Mouse (Mus musculus): ENCODE measurements at regions not wholly inside any gene's neighbourhood (a gene's known extent, or its start where the extent isn't known, plus 50 kb on each side); places are given as distances from the start of the nearest gene placed in this dataset.

DNA sequence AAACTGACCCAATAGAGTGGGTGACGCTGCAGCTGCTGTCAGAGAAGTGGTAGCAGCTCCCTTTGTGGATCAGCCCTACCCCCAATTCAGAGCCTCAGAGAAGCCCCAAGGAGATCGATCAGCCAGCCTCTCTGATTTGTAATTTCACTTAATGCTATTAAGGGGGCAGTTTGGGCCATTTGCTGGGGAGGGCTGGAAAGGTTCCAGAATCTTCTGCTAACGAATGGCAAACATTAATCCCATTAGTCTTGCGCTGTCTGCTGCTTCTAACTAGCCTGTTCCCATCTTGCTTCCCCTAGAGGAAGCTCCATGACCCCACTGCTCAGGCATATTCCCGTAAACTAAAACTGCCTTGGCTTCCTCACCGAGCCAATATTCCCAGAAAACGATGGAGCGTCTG is 59.9 kb upstream of the Lrrn2 start:
- in situ Hi-C loops (cut with MboI, MseI): no loop called here

- in situ Hi-C loops (cut with MboI, MseI): no loop called here
Measured at GRCm38 (mm10) chr1:132818296-132818695, 61.8 kb upstream of the Lrrn2 start.

DNA sequence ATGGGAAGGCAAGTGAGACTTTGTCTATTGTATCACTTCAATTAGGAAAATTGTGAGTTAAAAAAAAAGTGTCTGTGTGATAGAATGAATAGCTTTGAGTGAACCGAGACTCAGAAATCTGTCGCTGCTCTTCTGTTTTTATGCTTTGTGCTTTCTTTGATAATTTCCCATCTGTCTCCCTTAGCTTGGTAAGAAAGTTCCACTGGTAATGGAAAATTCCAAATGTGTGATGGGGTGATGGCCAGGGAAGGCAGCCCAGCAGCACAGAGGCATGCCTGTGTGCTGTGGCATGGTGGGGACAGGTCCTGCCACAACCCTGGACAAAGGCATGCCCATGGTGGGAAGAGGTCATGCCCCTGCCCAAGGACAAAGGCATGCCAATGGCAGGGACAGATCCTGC is 62.7 kb upstream of the Lrrn2 start:
- in situ Hi-C loops (cut with MboI, MseI): no loop called here

- in situ Hi-C loops (cut with MboI, MseI): loop anchor here (10.0 kb wide), 1 partner anchor 929 kb away; no protein-coding TSS in a partner anchor
Measured at GRCm38 (mm10) chr1:132805543-132805942, 63.9 kb upstream of the Nfasc start.

DNA sequence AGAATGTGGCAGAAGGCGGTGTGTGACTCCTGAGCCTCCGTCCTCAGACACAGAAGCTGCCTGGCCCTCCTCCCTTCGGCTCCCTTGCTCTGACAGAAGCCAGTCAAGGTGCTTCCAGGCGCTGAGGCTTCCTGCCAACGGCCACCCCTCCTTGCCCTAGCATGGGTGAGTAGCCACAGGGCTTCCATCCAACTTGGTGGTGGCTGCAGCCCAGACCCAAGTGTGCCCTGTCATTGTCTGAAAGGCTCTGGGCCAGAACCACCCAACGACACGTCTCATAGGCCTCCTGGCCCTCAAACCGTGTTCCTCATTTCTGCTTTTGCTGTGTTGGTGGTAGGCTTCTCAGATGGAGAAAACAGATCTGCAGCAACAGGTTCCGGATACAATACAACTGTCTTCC is 62.2 kb upstream of the Nfasc start:
- in situ Hi-C loops (cut with MboI, MseI): loop anchor here (10.0 kb wide), 1 partner anchor 931 kb away; no protein-coding TSS in a partner anchor

DNA sequence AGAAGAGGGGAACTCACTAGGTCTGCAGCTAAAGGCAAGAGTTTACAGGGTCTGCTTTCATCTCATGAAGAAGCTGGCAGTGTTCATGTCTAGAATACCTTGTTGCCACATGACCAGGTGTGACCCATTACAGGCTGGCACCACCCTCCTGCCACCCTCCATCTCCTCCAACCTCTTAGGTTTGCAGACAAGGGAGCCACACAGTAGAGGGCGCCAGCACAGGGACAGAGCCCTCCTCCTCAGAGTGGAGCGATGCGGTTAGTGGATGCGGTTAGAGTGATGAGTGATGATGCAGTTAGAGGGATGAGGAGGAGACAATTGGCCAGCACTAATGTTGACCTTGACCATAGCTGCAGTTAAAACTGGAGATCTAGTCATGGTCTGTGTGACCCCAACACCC is 60.8 kb upstream of the Nfasc start:
- in situ Hi-C loops (cut with MboI, MseI): loop anchor here (10.0 kb wide), 1 partner anchor 932 kb away; no protein-coding TSS in a partner anchor

DNA sequence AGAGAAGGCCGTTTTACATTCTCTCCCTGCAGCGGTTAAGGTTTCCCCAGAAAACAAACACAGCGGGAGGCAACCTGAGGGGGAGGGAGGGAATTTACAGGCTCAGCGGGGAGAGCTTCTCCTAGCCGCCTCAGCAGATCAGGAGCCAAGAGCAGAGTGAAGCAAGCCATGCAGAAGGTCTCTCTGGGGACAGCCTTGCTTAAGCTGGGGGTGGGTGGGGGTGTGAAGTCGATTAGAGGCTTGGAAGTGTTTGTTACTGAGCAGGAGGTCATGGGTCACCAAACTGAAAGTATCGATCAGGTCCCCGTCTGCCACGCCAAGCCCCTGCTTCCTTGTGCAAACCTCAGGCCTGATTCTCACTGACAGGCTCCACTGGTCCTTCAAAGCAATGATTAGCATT is 58.7 kb upstream of the Nfasc start:
- in situ Hi-C loops (cut with MboI, MseI): loop anchor here (10.0 kb wide), 1 partner anchor 935 kb away; no protein-coding TSS in a partner anchor

GRCm38 (mm10) chr1:132799258-132799657 is 57.7 kb upstream of the Nfasc start:
- in situ Hi-C loops (cut with MboI, MseI): no loop called here

DNA sequence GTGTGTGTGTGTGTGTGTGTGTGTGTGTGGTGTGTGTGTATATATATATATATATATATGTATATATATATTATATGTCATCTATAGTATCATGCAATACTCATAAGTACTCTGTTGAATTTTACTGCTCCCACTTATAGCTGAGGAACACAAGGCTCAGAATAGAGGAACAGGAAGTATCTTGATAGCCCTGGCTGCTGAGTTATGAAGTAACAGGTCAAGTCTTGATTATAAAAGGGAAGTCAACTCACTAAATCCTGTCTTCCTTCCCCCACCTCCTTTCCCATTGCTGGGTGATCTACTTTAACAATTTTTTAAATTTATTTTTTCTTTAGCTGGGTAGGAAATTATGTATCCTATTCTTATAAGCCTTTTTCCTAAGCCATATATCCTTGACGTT is 52.9 kb upstream of the Nfasc start:
- in situ Hi-C loops (cut with MboI, MseI): no loop called here
